ENCODE assay signal across 8 mouse cellular contexts in the genomic region with DNA sequence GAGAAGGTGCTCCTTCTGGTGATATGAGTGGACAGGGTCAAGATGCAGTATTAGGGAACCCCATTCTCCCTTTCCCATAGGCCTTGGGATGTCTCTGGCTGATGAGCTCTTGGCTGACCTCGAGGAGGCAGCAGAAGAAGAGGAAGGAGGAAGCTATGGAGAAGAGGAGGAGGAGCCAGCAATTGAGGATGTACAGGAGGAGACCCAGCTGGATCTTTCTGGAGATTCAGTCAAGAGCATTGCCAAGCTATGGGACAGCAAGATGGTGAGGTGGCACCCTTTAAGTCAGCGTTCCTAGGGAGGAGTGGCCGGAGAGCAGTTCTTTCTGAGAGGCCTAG. TPM values are rescaled to one million over a fixed set of nuclear protein-coding genes. Genes with fewer than 3 reads are reported as not detected.
DNase-seq lines count a peak whose midpoint lies in the region; ATAC-seq and TF ChIP-seq lines count a peak whose summit lies in the region.

No protein-coding gene starts in this region.

- H3K4me3 ChIP-seq in cerebellum, adult 2 months (replicated peaks; ENCODE audit: insufficient read depth, low read depth, low read length) = peak overlapping the region; percentile 99
- peak overlapping the region; percentile 57 for H3K4me3 ChIP-seq in neural tube, embryonic 11.5 days (ENCODE audit: low read depth, low read length)
- H3K4me3 ChIP-seq in limb, embryonic 15.5 days = peak overlapping the region; percentile 66
- peak overlapping the region; percentile 71 for H3K4me3 ChIP-seq in stomach, embryonic 15.5 days (replicated peaks)

- peak overlapping the region; percentile 90 for H3K4me2 ChIP-seq in neural tube, embryonic 11.5 days (ENCODE audit: low read depth)
- H3K4me2 ChIP-seq in limb, embryonic 15.5 days = peak overlapping the region; percentile 93
- peak overlapping the region; percentile 88 for H3K4me2 ChIP-seq in stomach, embryonic 15.5 days

- no peak for TF ChIP-seq CTCF in cerebellum, adult 2 months (IDR thresholded peaks at IDR 0.05; ENCODE audit: borderline replicate concordance, insufficient read depth, low read depth, low read length)

- 48% methylated on average over 3 of the region's 3 CpGs for WGBS in cerebellum, adult 2 months
- WGBS in neural tube, embryonic 11.5 days = 65% methylated on average over 3 of the region's 3 CpGs
- 50% methylated on average over 3 of the region's 3 CpGs for whole genome bisulfite sequencing in limb, embryonic 15.5 days
- WGBS in stomach, embryonic 15.5 days = 46% methylated on average over 3 of the region's 3 CpGs

- H3K36me3 ChIP-seq in neural tube, embryonic 11.5 days (ENCODE audit: control insufficient read depth, insufficient read depth, low read length) = peaks cover 3% of the 10 kb centered on the region; the same call in 1 of the 2 replicates
- H3K36me3 ChIP-seq in limb, embryonic 15.5 days = peaks cover 43% of the 10 kb centered on the region
- H3K36me3 ChIP-seq in stomach, embryonic 15.5 days = peaks cover 14% of the 10 kb centered on the region; the same call in 1 of the 2 replicates

- H3K4me1 ChIP-seq in cerebellum, adult 2 months (ENCODE audit: control insufficient read depth, insufficient read depth, low read length) = peaks cover 5% of the 10 kb centered on the region
- peaks cover 10% of the 10 kb centered on the region for H3K4me1 ChIP-seq in neural tube, embryonic 11.5 days (ENCODE audit: control insufficient read depth, insufficient read depth, low read length)
- H3K4me1 ChIP-seq in limb, embryonic 15.5 days = peaks cover 24% of the 10 kb centered on the region
- H3K4me1 ChIP-seq in stomach, embryonic 15.5 days = peaks cover 19% of the 10 kb centered on the region

- no peaks in the 10 kb centered on the region for H3K9me3 ChIP-seq in neural tube, embryonic 11.5 days (ENCODE audit: control insufficient read depth, low read length)
- H3K9me3 ChIP-seq in limb, embryonic 15.5 days = no peaks in the 10 kb centered on the region
- H3K9me3 ChIP-seq in stomach, embryonic 15.5 days = no peaks in the 10 kb centered on the region

- H3K27me3 ChIP-seq in cerebellum, adult 2 months (ENCODE audit: control insufficient read depth, insufficient read depth, low read length) = no peaks in the 10 kb centered on the region
- H3K27me3 ChIP-seq in neural tube, embryonic 11.5 days (ENCODE audit: control insufficient read depth, insufficient read depth, low read length) = no peaks in the 10 kb centered on the region
- no peaks in the 10 kb centered on the region for H3K27me3 ChIP-seq in limb, embryonic 15.5 days
- H3K27me3 ChIP-seq in stomach, embryonic 15.5 days (replicated peaks) = no peaks in the 10 kb centered on the region

- no peak for ATAC-seq in neural tube, embryonic 11.5 days (ENCODE audit: insufficient read depth, low FRiP score, low TSS enrichment)
- no peak for ATAC-seq in limb, embryonic 15.5 days (ENCODE audit: insufficient number of reproducible peaks, low FRiP score, low TSS enrichment, low read depth)
- no peak for ATAC-seq in stomach, embryonic 15.5 days (ENCODE audit: insufficient read depth, low FRiP score, low read depth)

- DNase-seq in cerebellum, adult 2 months = no peak
- no peak for DNase-seq in cerebellum, postnatal 10 days
- DNase-seq in neural tube, embryonic 11.5 days (ENCODE audit: low spot score) = no peak
- DNase-seq in neural tube, embryonic 10.5 days (ENCODE audit: extremely low spot score, low spot score) = no peak
- DNase-seq in Muller cell, postnatal 12 days (ENCODE audit: inconsistent ontology term) = no peak
- no peak for DNase-seq in right cerebral cortex, postnatal 25 days

- H3K9ac ChIP-seq in neural tube, embryonic 11.5 days (ENCODE audit: low read length) = peak overlapping the region; percentile 79
- H3K9ac ChIP-seq in limb, embryonic 15.5 days = peak overlapping the region; percentile 70
- peak overlapping the region; percentile 73 for H3K9ac ChIP-seq in stomach, embryonic 15.5 days

- TF ChIP-seq POLR2A in cerebellum, adult 2 months (IDR thresholded peaks at IDR 0.05; ENCODE audit: borderline replicate concordance, insufficient read depth, low read length) = no peak

- H3K27ac ChIP-seq in cerebellum, adult 2 months (ENCODE audit: insufficient read depth, low read length) = no peak overlapping the region
- H3K27ac ChIP-seq in neural tube, embryonic 11.5 days (ENCODE audit: low read depth, low read length) = no peak overlapping the region
- H3K27ac ChIP-seq in limb, embryonic 15.5 days = no peak overlapping the region
- no peak overlapping the region for H3K27ac ChIP-seq in stomach, embryonic 15.5 days

RNA-seq across cellular contexts. Expression of gene Prpf31, which starts 0.7 kb away (rescaled TPM):
- polyA plus RNA-seq in cerebellum, adult 2 months (2012; rRNA removed) = 70.9 and 79.1 TPM in 2 replicates
- polyA plus RNA-seq in neural tube, embryonic 11.5 days (2014; fragmentation: Nextera tagmentation; extraction: Ambion mirVana) = 141 and 147 TPM in 2 replicates
- polyA plus RNA-seq in limb, embryonic 15.5 days (2015; fragmentation: Nextera tagmentation; extraction: Ambion mirVana) = 88.3 and 94.0 TPM in 2 replicates
- 82.5 and 90.0 TPM in 2 replicates for polyA plus RNA-seq in stomach, embryonic 15.5 days (2015; fragmentation: Nextera tagmentation; extraction: Ambion mirVana)

RNA-seq across cellular contexts. Expression of gene Tfpt, which starts 0.7 kb away (rescaled TPM):
- 33.2 and 34.5 TPM in 2 replicates for polyA plus RNA-seq in cerebellum, adult 2 months (2012; rRNA removed)
- polyA plus RNA-seq in neural tube, embryonic 11.5 days (2014; fragmentation: Nextera tagmentation; extraction: Ambion mirVana) = 35.7 and 36.7 TPM in 2 replicates
- polyA plus RNA-seq in limb, embryonic 15.5 days (2015; fragmentation: Nextera tagmentation; extraction: Ambion mirVana) = 23.2 and 24.6 TPM in 2 replicates
- 23.7 and 25.2 TPM in 2 replicates for polyA plus RNA-seq in stomach, embryonic 15.5 days (2015; fragmentation: Nextera tagmentation; extraction: Ambion mirVana)

RNA-seq across cellular contexts. Expression of gene Ndufa3, which starts 13.3 kb away (rescaled TPM):
- 426 and 441 TPM in 2 replicates for polyA plus RNA-seq in cerebellum, adult 2 months (2012; rRNA removed)
- polyA plus RNA-seq in neural tube, embryonic 11.5 days (2014; fragmentation: Nextera tagmentation; extraction: Ambion mirVana) = 417 and 419 TPM in 2 replicates
- 425 and 461 TPM in 2 replicates for polyA plus RNA-seq in limb, embryonic 15.5 days (2015; fragmentation: Nextera tagmentation; extraction: Ambion mirVana)
- polyA plus RNA-seq in stomach, embryonic 15.5 days (2015; fragmentation: Nextera tagmentation; extraction: Ambion mirVana) = 456 and 472 TPM in 2 replicates

RNA-seq across cellular contexts. Expression of gene Oscar, which starts 14.5 kb away (rescaled TPM):
- polyA plus RNA-seq in cerebellum, adult 2 months (2012; rRNA removed) = 2.6 and 2.7 TPM in 2 replicates
- polyA plus RNA-seq in neural tube, embryonic 11.5 days (2014; fragmentation: Nextera tagmentation; extraction: Ambion mirVana) = 0.25 TPM in 1 of 2 replicates, not detected in the other
- polyA plus RNA-seq in limb, embryonic 15.5 days (2015; fragmentation: Nextera tagmentation; extraction: Ambion mirVana) = 0.29 and 0.87 TPM in 2 replicates
- polyA plus RNA-seq in stomach, embryonic 15.5 days (2015; fragmentation: Nextera tagmentation; extraction: Ambion mirVana) = 0.06 and 0.26 TPM in 2 replicates

RNA-seq across cellular contexts. Expression of gene Cnot3, which starts 14.6 kb away (rescaled TPM):
- 60.9 and 61.1 TPM in 2 replicates for polyA plus RNA-seq in cerebellum, adult 2 months (2012; rRNA removed)
- 74.7 and 75.4 TPM in 2 replicates for polyA plus RNA-seq in neural tube, embryonic 11.5 days (2014; fragmentation: Nextera tagmentation; extraction: Ambion mirVana)
- polyA plus RNA-seq in limb, embryonic 15.5 days (2015; fragmentation: Nextera tagmentation; extraction: Ambion mirVana) = 48.3 and 53.3 TPM in 2 replicates
- polyA plus RNA-seq in stomach, embryonic 15.5 days (2015; fragmentation: Nextera tagmentation; extraction: Ambion mirVana) = 44.6 and 46.4 TPM in 2 replicates
